ENCODE assay signal across 9 mouse cellular contexts in genomic region chr7:81057471-81057870, GRCm38 (mm10). TPM values are rescaled to one million over a fixed set of nuclear protein-coding genes. Genes with fewer than 3 reads are reported as not detected.
DNase-seq lines count a peak whose midpoint lies in the region; ATAC-seq lines count a peak whose summit lies in the region.
"Had no signal": no experiment of that assay in that cellular context is flagged by ENCODE, and none has a peak within 500 bp of the region (broad histone marks: within the 10 kb centered on the region; RNA-seq: fewer than 3 reads in every experiment).

Gene Alpk3 (plus strand): TSS chr7:81057600.

- intact Hi-C loops in gastrocnemius, postnatal 14 days (cut with DNase I; ENCODE audit: low total_unique reads) = no loop called here

- peaks cover 1% of the 10 kb centered on the region for H3K27me3 ChIP-seq in megakaryocyte, embryonic 14.5 days (replicated peaks)
- H3K27me3 ChIP-seq in stomach, embryonic 14.5 days (ENCODE audit: control insufficient read depth, insufficient read depth, low read length) = no peaks in the 10 kb centered on the region

- no peaks in the 10 kb centered on the region for H3K36me3 ChIP-seq in megakaryocyte, embryonic 14.5 days (replicated peaks; ENCODE audit: low read length)
- no peaks in the 10 kb centered on the region for H3K36me3 ChIP-seq in stomach, embryonic 14.5 days (ENCODE audit: control insufficient read depth, insufficient read depth, low read length)

- 21% methylated on average over 24 of the region's 27 CpGs for WGBS in stomach, embryonic 14.5 days

- H3K4me3 ChIP-seq in megakaryocyte, embryonic 14.5 days (replicated peaks) = peak within 1 kb of the TSS; percentile 57
- no peak within 1 kb of the TSS for H3K4me3 ChIP-seq in stomach, embryonic 14.5 days (ENCODE audit: low read depth, low read length)

- H3K27ac ChIP-seq in stomach, embryonic 14.5 days (ENCODE audit: low read length) = peak within 1 kb of the TSS; percentile 7; the same call in 1 of the 2 replicates

- 0 out of 2 replicates have a peak, but pooled peaks cover 4% of the 10 kb centered on the region for H3K9me3 ChIP-seq in megakaryocyte, embryonic 14.5 days
- no peaks in the 10 kb centered on the region for H3K9me3 ChIP-seq in stomach, embryonic 14.5 days (ENCODE audit: control insufficient read depth, low read depth, low read length)

- H3K4me2 ChIP-seq in stomach, embryonic 14.5 days (replicated peaks; ENCODE audit: low read depth, low read length) = peak within 1 kb of the TSS; percentile 18; the same call in 1 of the 2 replicates

- peak; percentile 65 for DNase-seq in gastrocnemius, postnatal 14 days
- DNase-seq in heart, postnatal 4 days = peak; percentile 76
- DNase-seq in layer of hippocampus, adult 9-10 months (ENCODE audit: low spot score) = no peak
- DNase-seq in kidney, postnatal 14 days = no peak
- DNase-seq: kidney, adult 2 months had no signal

- no peak within 1 kb of the TSS for H3K9ac ChIP-seq in stomach, embryonic 14.5 days (replicated peaks; ENCODE audit: low read depth, low read length)

- ATAC-seq in megakaryocyte, adult 5-6 weeks (ENCODE audit: poor library complexity, severe bottlenecking) = no peak
- 0 out of 2 replicates have a peak, but pooled peaks have one; percentile 47 for ATAC-seq in stomach, embryonic 14.5 days (ENCODE audit: insufficient number of reproducible peaks, insufficient read depth, low FRiP score, low read depth)
- ATAC-seq in activated CD4-positive, CD25-positive, alpha-beta regulatory T cell, adult 4 months = no peak

- peaks cover 41% of the 10 kb centered on the region for H3K4me1 ChIP-seq in megakaryocyte, embryonic 14.5 days
- peaks cover 17% of the 10 kb centered on the region for H3K4me1 ChIP-seq in stomach, embryonic 14.5 days (ENCODE audit: control insufficient read depth, insufficient read depth, low read length)

RNA-seq across cellular contexts. Expression of gene Alpk3, which starts in this region (rescaled TPM):
- 0.65 and 1.6 TPM in 2 replicates for polyA plus RNA-seq in megakaryocyte, embryonic 14.5 days (2012; ENCODE audit: insufficient read depth, low replicate concordance)
- not detected in 2 replicates for total RNA-seq in megakaryocyte, adult 5-6 weeks (2015)
- under 0.01 TPM in 1 of 2 replicates, not detected in the other for total RNA-seq in megakaryocyte, adult 5-6 weeks (2017)
- 100 to 1,000 TPM; 119 to 131 TPM for total RNA-seq in gastrocnemius, postnatal 14 days (2021)
- total RNA-seq in heart, postnatal 4 days (2021) = 10 to 100 TPM; 95.9 to 96.8 TPM
- 0.55 and 0.59 TPM in 2 replicates for polyA plus RNA-seq in stomach, embryonic 14.5 days (2014; fragmentation: Nextera tagmentation; extraction: Ambion mirVana)
- under 1 TPM; 0.09 to 0.38 TPM for polyA plus RNA-seq in activated CD4-positive, CD25-positive, alpha-beta regulatory T cell, adult 4 months (2017; shearing (Covaris generic))

Comparison
In these comparisons a context has a peak if more than half of its experiments do, and no peak if none do; other contexts are left out.
1. RNA of gene Alpk3 (total RNA-seq): 119 to 131 TPM in gastrocnemius, postnatal 14 days and 95.9 to 96.8 TPM in heart, postnatal 4 days; under 0.01 TPM in megakaryocyte, adult 5-6 weeks; every median in the first group is over 10 times any median in the second.
2. Peak in ATAC-seq, H3K27ac ChIP-seq and H3K4me2 ChIP-seq in stomach, embryonic 14.5 days; RNA of the gene not detected or under 1 TPM.
3. DNase-seq: peak in gastrocnemius, postnatal 14 days (single experiment) and heart, postnatal 4 days (single experiment); none in layer of hippocampus, adult 9-10 months (single experiment) and kidney, postnatal 14 days (single experiment).